Mouse (Mus musculus) R1 (cell line): ENCODE data around the gene Nell1.

ENCODE experiments used
- DNase-seq: peaks from one replicate; pipeline ENCODE4 v3.0.0-alpha.2; 2018; ENCODE audit warnings: low read depth, low spot score

The Nell1 gene

GRCm38 (mm10) chr7:50847921-50848320 lies 873.3 kb downstream of the Nell1 start:
- DNase-seq, result no peak

- no peak for DNase-seq
Observed at GRCm38 (mm10) chr7:50850271-50850670, 875.6 kb downstream of the Nell1 start.

- no peak for DNase-seq
Observed at GRCm38 (mm10) chr7:50870181-50870580, 895.5 kb downstream of the Nell1 start.

- DNase-seq, result no peak
Observed at GRCm38 (mm10) chr7:50887625-50888024, 913.0 kb downstream of the Nell1 start.

GRCm38 (mm10) chr7:50899541-50900088 lies 925.0 kb downstream of the Nell1 start:
- no peak for DNase-seq
